Mouse (Mus musculus): ENCODE measurements around the gene Ifitm1.

The Ifitm1 gene

GRCm38 (mm10) chr7:141019028-141019427 lies 52.0 kb downstream of the Ifitm1 start:
- no peak for DNase-seq
